Mouse (Mus musculus): ENCODE data around the gene Gm28035.

GRCm38 (mm10) chr2:30237881-30238280 lies 2.5 kb upstream of the Gm28035 start:
- no peak for TF ChIP-seq GATA1 (IDR thresholded peaks at IDR 0.05; ENCODE audit: borderline replicate concordance, low read length)
- no peak for TF ChIP-seq FLI1 (IDR thresholded peaks at IDR 0.05; ENCODE audit: low read length)
